Mouse (Mus musculus) embryonic fibroblast, embryonic 13.5 days (primary cell): ENCODE data around the gene Mink1.

Experiments used
- CTCF ChIP-seq: IDR thresholded peaks from 2 replicates; pipeline ENCODE4 v1.5.1; 2011; ENCODE audit warnings: mild to moderate bottlenecking, control low read depth, low read length, moderate library complexity, borderline replicate concordance; ENCODE audit not compliant: insufficient read depth
- POLR2A ChIP-seq: IDR thresholded peaks from 2 replicates; pipeline ENCODE4 v1.6.1; 2011; ENCODE audit warnings: low read depth, mild to moderate bottlenecking, control low read depth, low read length, moderate library complexity

DNA sequence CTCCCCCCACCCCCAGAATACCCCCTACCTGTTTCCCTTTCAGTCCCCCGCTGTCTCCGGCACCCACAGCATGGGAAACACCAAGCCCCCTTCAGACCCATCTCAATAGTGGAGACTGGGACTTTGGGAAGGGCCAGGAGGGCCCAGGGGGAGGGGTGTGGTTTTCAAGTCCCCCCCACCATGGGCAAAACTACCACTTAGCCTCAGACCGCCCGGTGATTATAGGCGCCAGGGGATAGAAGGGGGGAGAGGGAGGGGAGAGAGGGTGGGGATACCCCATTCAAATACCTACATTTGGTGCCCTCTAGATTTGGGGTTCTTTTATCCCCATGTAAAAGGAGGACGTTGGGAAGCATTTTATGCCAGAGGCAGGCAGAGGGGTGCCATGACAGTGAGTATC, 29.8 kb upstream of the Mink1 start, which contains the start of gene Gm40193:
- TF ChIP-seq CTCF (no peak), POLR2A (no peak)
